Mouse (Mus musculus) stomach, embryonic 15.5 days (tissue): ENCODE results near the gene Dlat. TPM values are rescaled to one million over a fixed set of nuclear protein-coding genes. Genes with fewer than 3 reads are reported as not detected.
A peak's percentile ranks its signal among the peaks of the same experiment; 100 is the strongest.

Experiments
- ATAC-seq: fragments of 200-750 bp; cut with Nextera tagmentation; 2 replicates; pipeline ENCODE4 v1.8.0; 2017; ENCODE audit warnings: low read depth, moderate number of reproducible peaks, moderate TSS enrichment; ENCODE audit not compliant: insufficient read depth, low FRiP score
- H3K27ac ChIP-seq: fragments of 300-500 bp; sonication (generic); 2 replicates; pipeline ENCODE4 v1.5.1; 2015; ENCODE audit warnings: mild to moderate bottlenecking, inconsistent platforms
- H3K27me3 ChIP-seq: fragments of 300-500 bp; sonication (generic); replicated peaks from 2 replicates; pipeline ENCODE4 v1.6.1; 2015; ENCODE audit warnings: inconsistent platforms
- H3K36me3 ChIP-seq: fragments of 300-500 bp; sonication (generic); 2 replicates; pipeline ENCODE4 v1.6.1; 2015; ENCODE audit warnings: inconsistent platforms
- H3K4me1 ChIP-seq: fragments of 300-500 bp; sonication (generic); 2 replicates; pipeline ENCODE4 v1.6.1; 2015; ENCODE audit warnings: inconsistent platforms
- H3K4me2 ChIP-seq: fragments of 300-500 bp; sonication (generic); 2 replicates; pipeline ENCODE4 v1.6.1; 2015; ENCODE audit warnings: mild to moderate bottlenecking, inconsistent platforms
- H3K4me3 ChIP-seq: fragments of 300-500 bp; sonication (generic); replicated peaks from 2 replicates; pipeline ENCODE4 v1.5.1; 2015; ENCODE audit warnings: inconsistent platforms
- H3K9ac ChIP-seq: fragments of 300-500 bp; sonication (generic); 2 replicates; pipeline ENCODE4 v1.6.1; 2015; ENCODE audit warnings: inconsistent platforms
- H3K9me3 ChIP-seq: fragments of 300-500 bp; sonication (generic); 2 replicates; pipeline ENCODE4 v1.6.1; 2016; ENCODE audit warnings: inconsistent platforms
- WGBS: fragments of 180-500 bp; shearing (Covaris S2); methylation state at CpG from one replicate; pipeline ENCODE4 v1.1.7; 2015; 5-methylcytosine and 5-hydroxymethylcytosine counted together
- polyA plus RNA-seq: library from polyadenylated mRNA; unstranded; fragments of >200 nt; fragmentation: Nextera tagmentation; extraction: Ambion mirVana; gene quantifications from 2 replicates; pipeline ENCODE4 v1.2.1, GENCODE M21; 2015

Dlat gene
- polyA plus RNA-seq, 1 experiment from 2014 or later = 42.9 TPM

- Histone ChIP-seq H3K27me3 (no peaks in the 10 kb centered on the region), H3K4me1 (peaks cover 18% of the 10 kb centered on the region), H3K9me3 (no peaks in the 10 kb centered on the region), H3K27ac (peak overlapping the region; percentile 85), H3K36me3 (peaks cover 13% of the 10 kb centered on the region; the same call in 1 of the 2 replicates), H3K4me3 (peak overlapping the region; percentile 92), H3K9ac (peak overlapping the region; percentile 55), H3K4me2 (peak overlapping the region; percentile 79)
- ATAC-seq = no peak
- WGBS = 1% methylated on average over 6 of the region's 6 CpGs
These were observed 55.2 kb downstream of the Dlat start for GRCm38 (mm10) chr9:50604338-50604737.

GRCm38 (mm10) chr9:50603998-50604324 is 55.6 kb downstream of the Dlat start:
- peak overlapping the region; percentile 92 for H3K4me3 ChIP-seq
- H3K27me3 ChIP-seq = no peaks in the 10 kb centered on the region
- peak overlapping the region; percentile 55 for H3K9ac ChIP-seq
- peaks cover 16% of the 10 kb centered on the region; the same call in 1 of the 2 replicates for H3K36me3 ChIP-seq
- under 1% methylated on average over 24 of the region's 24 CpGs for WGBS
- H3K4me2 ChIP-seq = peak overlapping the region; percentile 79
- H3K27ac ChIP-seq = peak overlapping the region; percentile 85
- ATAC-seq = peak; percentile 75
- no peaks in the 10 kb centered on the region for H3K9me3 ChIP-seq
- H3K4me1 ChIP-seq = peaks cover 18% of the 10 kb centered on the region

- peak; percentile 97 for ATAC-seq
- Histone ChIP-seq H3K9me3 (no peaks in the 10 kb centered on the region), H3K4me3 (peak within 1 kb of the TSS; percentile 92), H3K9ac (peak within 1 kb of the TSS; percentile 60), H3K36me3 (peaks cover 20% of the 10 kb centered on the region), H3K4me2 (peak within 1 kb of the TSS; percentile 79), H3K27me3 (no peaks in the 10 kb centered on the region), H3K27ac (peak within 1 kb of the TSS; percentile 85), H3K4me1 (peaks cover 18% of the 10 kb centered on the region)
- WGBS = 1% methylated on average over 48 of the region's 48 CpGs
These were observed 56.2 kb downstream of the Dlat start, which contains the start of the genes Sdhd and Timm8b for GRCm38 (mm10) chr9:50603189-50603997. Gene Sdhd, minus strand, starts transcription at chr9:50603812. Gene Timm8b, plus strand, starts transcription at chr9:50603910.

GRCm38 (mm10) chr9:50602055-50602845 is 57.3 kb downstream of the Dlat start:
- H3K27me3 ChIP-seq = no peaks in the 10 kb centered on the region
- H3K4me3 ChIP-seq = peak overlapping the region; percentile 92
- peak overlapping the region; percentile 60; the same call in 1 of the 2 replicates for H3K9ac ChIP-seq
- peak overlapping the region; percentile 79 for H3K4me2 ChIP-seq
- H3K36me3 ChIP-seq = peaks cover 28% of the 10 kb centered on the region
- no peak for ATAC-seq
- 80% methylated on average over 7 of the region's 7 CpGs for WGBS
- H3K4me1 ChIP-seq = peaks cover 18% of the 10 kb centered on the region
- no peak overlapping the region for H3K27ac ChIP-seq
- no peaks in the 10 kb centered on the region for H3K9me3 ChIP-seq

GRCm38 (mm10) chr9:50601536-50601935 is 58.0 kb downstream of the Dlat start:
- no peaks in the 10 kb centered on the region for H3K9me3 ChIP-seq
- no peaks in the 10 kb centered on the region for H3K27me3 ChIP-seq
- WGBS = 80% methylated on average over 6 of the region's 6 CpGs
- H3K4me1 ChIP-seq = peaks cover 18% of the 10 kb centered on the region
- H3K9ac ChIP-seq = no peak overlapping the region
- no peak overlapping the region for H3K27ac ChIP-seq
- ATAC-seq = no peak
- H3K36me3 ChIP-seq = peaks cover 34% of the 10 kb centered on the region
- H3K4me2 ChIP-seq = peak overlapping the region; percentile 27
- H3K4me3 ChIP-seq = no peak overlapping the region

- 95% methylated on average over 8 of the region's 8 CpGs for WGBS
These were observed 62.6 kb downstream of the Dlat start for GRCm38 (mm10) chr9:50596973-50597372.

GRCm38 (mm10) chr9:50594794-50595417 is 64.7 kb downstream of the Dlat start:
- ATAC-seq = peak; percentile 71; the same call in 1 of the 2 replicates
- WGBS = 65% methylated on average over 12 of the region's 12 CpGs
- Histone ChIP-seq H3K27me3 (no peaks in the 10 kb centered on the region), H3K4me1 (no peaks in the 10 kb centered on the region), H3K9me3 (no peaks in the 10 kb centered on the region), H3K27ac (peak overlapping the region; percentile 59), H3K9ac (no peak overlapping the region), H3K4me2 (no peak overlapping the region), H3K4me3 (no peak overlapping the region), H3K36me3 (peaks cover 39% of the 10 kb centered on the region)

More at GRCm38 (mm10) chr9:50596973-50597372, 62.6 kb downstream of the Dlat start:
- no peak overlapping the region for H3K9ac ChIP-seq
- H3K9me3 ChIP-seq = no peaks in the 10 kb centered on the region
- no peak overlapping the region for H3K27ac ChIP-seq
- H3K4me3 ChIP-seq = no peak overlapping the region
- H3K36me3 ChIP-seq = peaks cover 39% of the 10 kb centered on the region
- peaks cover 5% of the 10 kb centered on the region for H3K4me1 ChIP-seq
- no peak for ATAC-seq
- no peaks in the 10 kb centered on the region for H3K27me3 ChIP-seq
- H3K4me2 ChIP-seq = no peak overlapping the region

GRCm38 (mm10) chr9:50593544-50593943 is 66.0 kb downstream of the Dlat start:
- H3K27ac ChIP-seq = no peak overlapping the region
- H3K27me3 ChIP-seq = no peaks in the 10 kb centered on the region
- H3K9ac ChIP-seq = no peak overlapping the region
- ATAC-seq = no peak
- H3K9me3 ChIP-seq = no peaks in the 10 kb centered on the region
- H3K4me3 ChIP-seq = no peak overlapping the region
- no peaks in the 10 kb centered on the region for H3K4me1 ChIP-seq
- no peak overlapping the region for H3K4me2 ChIP-seq
- 74% methylated on average over 3 of the region's 3 CpGs for WGBS
- peaks cover 30% of the 10 kb centered on the region for H3K36me3 ChIP-seq

- WGBS = 84% methylated on average over 9 of the region's 9 CpGs
- ATAC-seq = no peak
- Histone ChIP-seq H3K9me3 (no peaks in the 10 kb centered on the region), H3K4me2 (no peak overlapping the region), H3K4me3 (no peak overlapping the region), H3K27ac (no peak overlapping the region), H3K4me1 (no peaks in the 10 kb centered on the region), H3K27me3 (no peaks in the 10 kb centered on the region), H3K9ac (no peak overlapping the region), H3K36me3 (peaks cover 24% of the 10 kb centered on the region)
These were observed 66.6 kb downstream of the Dlat start for GRCm38 (mm10) chr9:50592955-50593354.

GRCm38 (mm10) chr9:50590856-50591518 is 68.6 kb downstream of the Dlat start:
- 68% methylated on average over 10 of the region's 10 CpGs for WGBS
- peaks cover 7% of the 10 kb centered on the region; the same call in 1 of the 2 replicates for H3K36me3 ChIP-seq

GRCm38 (mm10) chr9:50586955-50587354 is 72.6 kb downstream of the Dlat start:
- ATAC-seq = peak; percentile 70
- Histone ChIP-seq H3K4me3 (no peak overlapping the region), H3K27ac (no peak overlapping the region), H3K27me3 (no peaks in the 10 kb centered on the region), H3K9me3 (no peaks in the 10 kb centered on the region), H3K4me1 (no peaks in the 10 kb centered on the region), H3K4me2 (no peak overlapping the region), H3K9ac (no peak overlapping the region), H3K36me3 (no peaks in the 10 kb centered on the region)
- 59% methylated on average over 4 of the region's 4 CpGs for WGBS

More at GRCm38 (mm10) chr9:50590856-50591518, 68.6 kb downstream of the Dlat start:
- Histone ChIP-seq H3K4me1 (no peaks in the 10 kb centered on the region), H3K4me3 (no peak overlapping the region), H3K9ac (no peak overlapping the region), H3K27me3 (no peaks in the 10 kb centered on the region), H3K9me3 (no peaks in the 10 kb centered on the region), H3K27ac (no peak overlapping the region), H3K4me2 (no peak overlapping the region)
- no peak for ATAC-seq
